Mouse (Mus musculus) embryo, embryonic 10 days (tissue): ENCODE data around the gene Insig1.

Experiments used
- DNase-seq: peaks from one replicate; pipeline ENCODE4 v3.0.0-alpha.2; 2015; ENCODE audit warnings: low spot score

The Insig1 gene

DNA sequence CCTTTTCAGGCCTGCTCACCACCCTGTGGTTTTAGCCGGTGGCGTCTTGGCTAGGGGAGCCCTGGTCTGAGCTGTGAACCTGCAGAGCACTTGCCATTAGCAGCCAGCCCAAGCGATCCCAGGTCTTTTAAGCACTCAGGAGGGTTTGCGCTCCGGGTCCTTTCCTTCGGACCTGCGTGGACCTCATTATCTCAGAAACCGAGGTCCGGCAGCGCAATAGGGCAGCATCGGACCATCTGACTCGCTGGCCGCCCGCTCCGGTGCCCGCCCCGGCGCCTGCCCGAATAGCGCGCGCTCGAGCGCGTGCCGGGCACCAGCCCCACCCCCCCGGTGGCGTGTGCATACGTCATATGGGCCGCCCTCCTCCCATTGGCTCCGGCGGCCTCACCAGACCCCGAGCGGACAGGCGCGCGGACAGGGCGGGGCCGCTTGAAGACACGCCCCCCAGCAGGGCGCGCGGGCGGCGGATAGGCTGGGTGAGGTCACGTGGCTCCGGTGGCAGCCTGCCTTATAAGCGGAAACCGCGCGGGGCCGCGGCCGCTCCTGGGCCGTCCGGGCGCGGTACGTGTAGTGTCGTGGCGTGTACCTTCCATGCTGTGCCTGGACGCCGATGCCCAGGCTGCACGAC lies at the start of gene Insig1:
Insig1 (plus strand) TSS at position 536 of the 628 bp plus-strand sequence.
- peak; percentile 97 for DNase-seq

DNA sequence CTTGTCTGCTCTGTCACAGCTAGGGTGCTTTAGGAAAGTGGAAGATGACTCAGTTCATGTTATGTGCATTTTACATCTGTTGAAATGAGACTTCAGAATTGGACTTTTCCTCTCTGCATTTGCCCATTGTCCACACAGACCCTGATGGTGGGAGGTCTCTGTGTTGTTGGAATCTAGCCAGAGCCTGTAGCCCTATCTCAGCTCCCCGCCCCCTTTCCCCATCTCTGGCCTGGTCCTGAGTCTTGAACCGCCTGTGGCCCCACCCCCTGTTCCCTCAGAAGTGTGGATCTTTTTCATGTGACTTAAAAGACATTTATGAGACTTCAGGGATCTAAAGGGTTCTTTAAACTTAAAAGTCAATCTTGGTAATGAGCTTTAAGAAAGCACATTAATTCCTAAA lies 47.7 kb upstream of the Insig1 start:
- no peak for DNase-seq

DNA sequence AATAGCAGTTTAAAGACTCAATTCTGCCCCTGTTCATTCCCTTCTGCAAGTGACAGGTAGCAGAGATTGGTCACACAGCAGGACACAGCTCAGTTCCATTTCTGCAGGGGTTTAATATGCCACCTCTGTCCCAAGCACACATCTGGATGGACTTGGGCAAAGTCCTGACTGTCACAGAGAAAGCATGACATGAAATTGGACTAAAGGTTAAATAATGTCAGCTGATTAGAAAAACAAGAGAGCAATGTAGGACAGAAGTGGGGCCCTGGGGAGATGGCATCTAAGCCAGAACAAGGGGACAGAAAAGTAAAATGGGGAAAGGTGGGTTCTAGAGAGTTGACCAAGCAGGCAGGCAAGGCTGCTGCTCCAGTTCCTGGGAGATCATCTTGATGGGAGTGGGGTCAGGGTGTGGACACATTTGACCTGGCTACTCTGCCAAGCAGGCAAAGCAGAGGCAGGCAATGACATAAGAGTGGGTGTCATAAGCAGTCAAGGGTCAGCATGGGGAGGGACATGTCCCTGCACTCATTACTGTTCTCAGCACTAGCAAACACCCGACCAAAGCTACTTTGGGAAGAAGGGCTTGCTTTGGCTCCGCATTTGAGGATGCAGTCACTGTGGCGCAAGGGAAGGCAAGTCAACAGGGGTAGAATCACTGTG lies 39.5 kb upstream of the Insig1 start:
- no peak for DNase-seq

DNA sequence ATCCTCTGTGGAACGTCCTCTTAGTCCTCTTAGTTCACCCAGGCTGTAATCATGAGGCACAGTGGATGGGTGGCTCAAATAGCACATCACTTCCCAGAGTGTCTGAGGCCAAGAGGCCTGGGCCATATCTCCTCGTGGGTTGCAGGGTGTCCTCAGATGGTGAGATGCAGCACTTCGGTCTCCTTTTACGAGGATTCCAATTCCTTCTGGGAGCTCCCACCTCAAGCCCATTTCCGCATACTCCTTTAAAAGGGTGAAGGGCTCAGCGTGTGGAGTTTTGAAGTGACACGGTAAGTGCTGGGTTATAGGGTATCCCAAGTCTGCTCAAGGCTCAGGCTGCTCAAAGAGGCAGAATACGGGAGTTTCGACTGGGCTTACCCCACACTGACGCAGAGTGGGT lies 38.3 kb upstream of the Insig1 start:
- DNase-seq = no peak

DNA sequence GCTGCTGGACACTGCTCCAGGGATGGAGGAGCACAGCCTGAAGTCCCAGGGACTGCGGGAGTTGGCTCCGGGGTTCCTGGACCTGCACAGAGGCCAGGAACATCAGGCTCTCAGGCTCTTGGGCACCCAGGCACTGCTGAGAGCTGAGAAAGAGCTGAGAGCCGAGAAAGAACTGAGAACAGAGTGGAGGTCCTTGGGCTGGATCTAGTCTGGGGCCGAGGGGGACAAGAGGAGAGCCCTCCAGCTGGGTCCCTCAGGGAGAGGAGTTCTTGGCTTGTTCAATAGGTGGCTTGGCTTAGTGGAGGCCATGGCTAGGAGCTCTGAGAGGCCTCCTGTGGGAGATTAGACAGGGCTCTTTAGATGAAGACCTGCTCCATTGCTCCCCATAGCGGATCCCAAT lies 37.9 kb upstream of the Insig1 start:
- no peak for DNase-seq

DNA sequence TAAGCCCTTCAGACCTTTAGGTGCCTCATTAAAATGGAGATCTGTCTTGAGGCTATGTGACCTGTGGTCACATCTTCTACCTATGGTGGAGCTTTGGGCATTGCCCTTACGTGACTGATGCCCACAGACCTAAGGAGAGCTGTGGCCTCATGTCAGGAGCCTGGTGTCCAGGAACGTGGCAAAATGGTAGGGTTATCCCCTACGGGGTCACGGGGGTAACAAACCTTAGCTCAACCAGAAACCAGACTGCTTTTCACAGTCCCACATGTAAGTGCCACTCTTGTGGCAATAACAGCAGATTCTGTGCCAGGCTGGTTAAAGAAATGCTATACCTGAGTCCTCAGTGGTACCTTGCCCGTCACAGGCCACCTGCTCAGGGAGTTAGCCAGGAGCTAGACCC lies 37.3 kb upstream of the Insig1 start:
- no peak for DNase-seq

DNA sequence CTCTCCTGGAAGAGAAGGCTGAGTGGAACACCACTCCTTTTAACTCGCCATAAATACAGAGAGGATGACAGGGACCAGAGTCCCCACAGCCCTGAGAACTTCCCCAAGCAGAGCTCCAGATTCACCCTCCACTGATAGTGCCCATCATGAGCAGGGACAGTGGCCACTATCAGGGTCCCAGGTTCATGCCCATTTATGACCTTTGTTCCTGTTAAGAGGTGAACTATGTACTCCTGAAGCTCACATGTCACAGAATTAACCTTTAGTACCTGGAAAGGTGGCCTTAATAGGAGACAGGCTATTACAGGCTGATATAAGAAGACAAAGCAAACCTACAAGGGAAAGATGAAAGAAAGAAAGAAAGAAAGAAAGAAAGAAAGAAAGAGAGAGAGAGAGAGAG lies 35.2 kb upstream of the Insig1 start:
- DNase-seq = no peak

DNA sequence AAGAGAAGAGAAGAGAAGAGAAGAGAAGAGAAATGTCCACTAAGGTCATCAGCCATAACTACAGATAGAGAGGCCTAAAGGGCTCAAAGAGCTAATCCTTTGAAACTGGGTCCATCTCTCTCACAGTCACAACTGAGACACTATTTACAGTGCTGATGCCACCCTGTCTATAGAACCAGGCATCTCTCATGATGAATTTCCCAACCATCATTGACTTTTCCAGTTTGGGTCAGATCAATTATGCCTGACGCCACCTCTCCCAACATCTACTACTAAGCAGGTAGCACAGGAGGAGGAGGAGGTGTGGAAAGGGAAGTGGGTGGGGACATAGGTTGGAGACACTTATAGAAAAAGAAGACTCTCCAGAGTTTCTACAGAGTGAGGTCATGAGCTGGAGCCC lies 34.6 kb upstream of the Insig1 start:
- no peak for DNase-seq

DNA sequence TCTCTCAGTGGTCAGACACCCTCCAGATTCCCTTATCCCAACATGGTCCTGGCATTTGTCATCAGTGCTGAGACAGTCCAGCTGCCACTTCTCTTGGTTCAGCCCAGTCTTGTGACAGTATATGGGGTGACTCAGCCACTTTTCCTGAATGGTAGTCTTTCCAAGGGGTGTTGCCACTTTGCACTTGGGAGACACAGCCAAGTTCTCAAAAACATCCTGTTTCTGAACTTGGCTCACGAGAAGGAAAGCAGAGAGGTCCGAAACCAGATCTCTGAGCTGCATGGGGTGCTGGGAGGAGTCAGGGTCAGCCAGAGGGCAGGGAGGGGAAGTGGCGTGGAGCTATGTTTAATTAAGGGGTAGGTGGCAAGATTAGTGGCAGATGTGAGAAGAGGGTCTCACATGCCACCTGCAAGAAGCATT lies 34.0 kb upstream of the Insig1 start:
- no peak for DNase-seq

DNA sequence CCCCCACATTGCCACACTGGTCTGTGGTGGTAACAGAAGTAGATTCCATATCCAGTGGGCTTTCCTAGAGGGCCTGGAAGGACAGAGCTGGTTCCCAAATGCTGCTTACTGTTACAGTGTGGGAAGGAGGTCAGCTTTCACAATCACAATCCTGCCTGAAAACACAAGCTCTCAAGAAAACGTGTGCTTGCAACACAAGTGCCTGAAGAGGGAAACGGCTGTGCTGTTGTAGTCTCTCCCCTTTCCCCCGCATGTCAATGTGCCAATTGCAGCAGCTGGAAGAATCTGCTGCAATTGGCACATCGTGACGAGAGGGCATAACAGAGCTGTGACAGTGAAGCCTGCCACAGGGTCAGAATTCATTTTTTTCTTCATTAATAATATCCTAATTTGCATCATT lies 33.5 kb upstream of the Insig1 start:
- no peak for DNase-seq

DNA sequence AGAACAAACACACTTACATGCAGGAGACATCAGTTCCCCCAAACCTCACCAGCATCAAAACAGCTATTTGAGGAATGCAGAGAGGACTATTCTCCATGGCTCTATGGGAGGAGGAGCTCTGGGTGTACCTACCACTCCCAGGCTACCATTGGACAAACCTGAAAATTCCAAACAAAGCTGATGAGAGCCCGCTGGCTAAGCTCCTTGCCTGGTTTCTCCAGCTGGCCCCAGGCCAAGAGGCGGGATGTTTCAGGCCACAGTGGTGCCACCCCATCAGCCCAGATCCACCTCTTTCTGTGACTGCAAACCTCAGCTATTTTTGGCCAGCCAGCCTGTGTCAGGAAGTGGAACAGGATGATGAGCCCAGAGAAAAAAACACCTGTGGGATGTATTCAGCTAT lies 33.0 kb upstream of the Insig1 start:
- no peak for DNase-seq

DNA sequence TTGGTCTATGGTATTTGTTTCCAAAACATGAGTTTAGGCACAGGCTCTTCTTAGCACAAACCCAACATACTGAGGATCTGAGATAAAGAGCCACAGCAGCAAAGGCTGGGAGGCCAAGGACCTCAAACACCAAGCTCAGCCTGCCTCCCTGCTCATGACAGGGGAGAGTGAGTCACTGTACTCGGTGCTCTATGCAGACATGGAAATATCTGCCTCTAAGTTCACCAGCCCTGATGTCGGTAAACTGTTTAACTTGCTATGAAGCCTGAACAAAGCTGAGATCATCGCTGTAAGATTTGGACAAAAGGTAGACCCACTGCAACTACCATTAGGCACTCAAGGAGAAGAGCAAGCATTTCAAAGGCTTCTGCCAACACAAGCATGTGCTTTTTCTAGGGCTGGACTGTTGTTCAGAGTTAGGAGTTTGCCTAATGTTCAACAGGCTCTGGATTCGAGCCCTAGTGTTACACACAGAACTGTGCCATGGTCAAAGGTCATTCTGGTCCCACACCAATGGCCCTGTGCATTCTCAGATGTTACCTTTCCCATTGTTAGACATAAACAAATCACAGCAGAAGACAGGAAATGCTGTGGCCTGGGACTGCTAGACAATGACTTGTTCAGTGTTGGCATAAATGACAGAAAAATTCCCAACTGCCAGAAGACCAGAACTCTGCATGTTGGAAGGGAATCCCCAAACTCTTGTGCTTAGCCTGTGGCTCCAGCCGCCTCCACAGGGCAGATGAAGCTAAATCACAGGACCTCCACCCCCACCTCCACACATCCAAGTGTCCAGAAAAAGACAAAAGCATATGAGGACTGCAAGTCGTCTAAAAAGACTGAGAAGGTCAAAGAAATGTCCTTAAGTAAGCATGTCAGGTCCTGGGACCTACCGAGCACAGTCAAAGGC lies 31.2 kb upstream of the Insig1 start:
- DNase-seq = no peak

DNA sequence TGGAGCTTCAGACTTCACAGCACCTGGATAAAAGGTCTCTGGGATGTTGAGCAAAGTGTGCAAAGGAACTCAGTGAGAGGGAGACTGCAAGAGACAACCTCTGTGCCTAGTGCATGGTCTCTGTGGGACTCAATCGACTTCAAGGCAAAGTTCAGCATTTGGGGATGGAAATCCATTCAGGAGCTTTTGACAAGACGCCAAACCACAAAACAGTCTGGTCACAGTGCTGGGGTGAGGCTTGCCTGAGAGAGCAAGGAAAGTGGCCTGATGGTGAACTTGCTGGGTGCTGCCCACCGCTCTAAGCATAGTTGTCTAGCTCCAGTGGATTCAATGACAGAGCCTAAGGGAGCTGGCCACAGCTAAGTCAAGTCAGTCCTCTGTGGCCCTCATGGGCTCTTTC lies 30.4 kb upstream of the Insig1 start:
- no peak for DNase-seq

DNA sequence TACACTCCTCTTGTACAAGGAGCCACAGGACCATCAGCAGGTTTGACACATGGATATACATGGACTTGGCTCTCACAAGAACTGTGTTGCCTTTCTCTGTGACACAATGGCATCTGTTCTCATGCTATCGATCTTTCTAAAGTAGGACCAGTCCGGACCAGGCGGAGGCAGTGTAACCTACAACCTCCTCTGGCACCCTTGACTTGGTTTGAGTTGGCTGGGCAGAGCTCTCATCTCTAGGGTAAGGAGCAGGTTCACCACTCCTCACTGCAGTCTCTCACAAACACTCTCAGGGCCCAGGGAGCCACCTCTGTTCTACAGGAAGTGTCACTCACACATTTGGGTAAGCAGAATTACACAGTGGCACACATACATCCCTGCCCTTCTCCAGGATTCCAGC lies 29.1 kb upstream of the Insig1 start:
- no peak for DNase-seq

DNA sequence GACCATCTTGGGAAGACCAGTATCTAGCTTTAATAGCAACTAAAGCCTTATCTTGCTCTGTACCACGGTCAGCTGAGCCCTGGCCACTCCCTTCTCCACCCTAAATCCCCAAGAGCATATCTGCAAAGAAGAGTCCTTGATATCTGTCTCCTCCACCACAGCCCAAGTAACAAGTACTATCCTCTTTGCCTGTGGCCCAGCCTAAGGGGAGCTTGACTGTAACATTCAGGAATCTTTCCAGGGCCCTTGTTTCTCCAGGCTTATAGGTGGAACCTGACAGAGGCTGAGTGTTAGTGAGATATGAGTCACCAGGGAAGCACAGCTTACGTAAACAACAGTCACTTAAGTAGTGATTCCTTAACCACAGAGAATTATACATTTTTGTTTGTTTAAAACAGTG lies 28.4 kb upstream of the Insig1 start:
- no peak for DNase-seq

DNA sequence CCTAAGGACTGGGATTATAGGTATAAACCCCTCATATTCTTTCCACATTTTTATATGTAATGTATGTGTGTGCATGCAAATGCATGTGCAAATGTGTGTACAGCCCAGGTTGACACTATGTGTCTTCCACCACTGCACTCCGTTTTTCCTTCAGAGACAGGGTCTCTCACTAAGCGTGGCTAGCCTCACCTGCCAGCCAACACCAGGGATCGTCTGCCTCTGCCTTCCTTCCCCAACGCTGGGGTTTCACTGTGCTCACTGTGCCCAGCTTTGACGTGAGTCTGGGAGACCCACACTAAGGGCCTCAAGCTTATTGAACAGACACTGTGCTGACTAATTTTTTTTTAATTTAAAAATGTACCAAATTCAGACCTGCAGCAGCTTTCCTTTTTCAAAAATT lies 27.8 kb upstream of the Insig1 start:
- no peak for DNase-seq

DNA sequence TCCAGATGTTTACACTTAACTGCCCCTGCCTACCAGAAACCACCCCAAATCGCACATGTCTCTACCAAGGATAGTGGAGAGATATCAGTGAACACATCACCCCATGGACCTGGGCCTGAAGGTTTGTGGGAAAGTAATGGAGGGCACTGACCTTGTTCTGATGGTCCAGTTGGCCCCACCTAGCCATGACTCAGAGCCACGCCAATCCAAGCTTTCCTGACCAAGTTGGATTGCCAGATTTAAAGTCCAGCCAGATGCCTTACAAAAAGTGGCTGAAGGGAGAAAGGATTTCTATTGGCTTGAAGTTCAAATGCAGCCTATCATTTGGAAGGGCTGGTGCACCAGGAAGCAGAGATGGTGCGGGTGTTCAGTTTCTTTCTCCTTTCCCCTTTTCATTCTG lies 24.2 kb upstream of the Insig1 start:
- no peak for DNase-seq

DNA sequence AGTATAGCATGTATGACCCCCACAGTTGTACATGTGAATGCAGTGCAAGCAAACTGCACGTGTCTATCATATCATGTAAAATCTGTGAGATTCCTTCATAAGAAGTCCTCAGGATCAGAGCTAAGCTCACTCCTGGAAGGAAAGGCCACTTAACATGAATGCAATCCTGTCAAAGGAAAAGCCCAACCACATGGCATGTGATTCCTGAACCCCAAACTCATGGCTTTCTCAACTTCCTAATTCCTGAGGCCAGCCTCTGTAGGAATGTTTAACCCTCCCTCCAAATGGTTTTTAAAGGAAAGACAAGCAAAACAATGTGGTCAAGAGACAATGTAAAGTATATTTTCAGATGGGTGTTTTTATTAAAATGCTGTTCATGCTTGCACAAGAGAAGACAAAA lies 23.2 kb upstream of the Insig1 start:
- DNase-seq = no peak

DNA sequence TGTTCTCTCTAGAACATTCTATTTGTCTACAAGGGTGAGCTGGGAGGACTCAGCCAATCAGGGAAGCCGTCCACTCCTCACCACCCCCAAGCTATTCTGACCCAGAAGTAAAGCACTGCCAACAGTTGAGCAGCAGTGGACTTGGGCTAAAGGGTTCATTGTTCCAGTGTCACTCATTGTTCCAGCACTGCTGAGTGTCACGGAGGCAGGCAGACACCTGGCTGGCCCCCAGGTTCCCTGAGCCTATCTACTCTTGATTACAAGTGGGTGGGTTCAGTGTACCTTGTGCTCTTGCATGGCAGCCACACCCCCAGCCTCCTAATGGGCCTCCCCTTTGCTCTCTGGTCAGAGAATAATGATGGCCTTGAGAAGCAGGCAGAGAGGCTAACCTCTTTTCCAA lies 15.7 kb upstream of the Insig1 start:
- no peak for DNase-seq

DNA sequence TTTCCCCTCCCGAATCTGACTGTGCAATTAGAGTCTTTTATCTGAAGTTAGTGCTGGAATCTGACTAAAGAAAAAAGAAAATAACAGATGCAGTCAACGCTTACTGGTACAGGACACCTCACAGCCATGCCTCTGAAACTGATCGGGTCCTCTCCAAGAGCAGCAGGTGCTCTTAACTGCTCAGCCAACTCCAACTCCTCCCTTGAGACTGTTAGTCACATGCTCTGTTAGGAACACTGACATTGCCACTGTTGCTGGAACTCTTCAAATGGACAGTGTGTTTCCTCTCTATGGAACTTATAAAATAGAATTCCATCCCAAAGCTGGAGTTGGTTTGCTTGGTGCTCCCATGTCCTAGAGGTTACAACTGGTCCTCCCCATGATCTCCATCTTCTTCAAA lies 14.3 kb upstream of the Insig1 start:
- no peak for DNase-seq

DNA sequence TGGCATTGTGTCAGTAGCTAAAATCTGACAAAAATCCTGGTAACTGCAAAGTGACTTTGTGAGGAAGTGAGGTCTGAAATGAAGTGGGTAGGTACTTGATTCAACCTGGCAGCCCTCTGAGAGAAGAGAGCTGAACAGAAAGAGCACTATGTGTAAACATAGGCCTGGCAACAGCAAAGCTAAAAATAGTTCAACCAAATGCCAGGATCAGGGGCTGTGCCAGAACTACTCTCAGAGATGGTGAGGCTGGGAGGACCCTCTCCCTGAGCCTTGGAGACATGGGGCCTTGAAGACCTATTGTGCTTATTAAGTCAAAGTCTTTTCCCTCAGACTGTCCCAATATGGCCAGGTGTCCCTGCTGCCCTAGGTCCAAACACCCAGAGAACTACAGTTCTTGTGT lies 10.7 kb upstream of the Insig1 start:
- DNase-seq = no peak

DNA sequence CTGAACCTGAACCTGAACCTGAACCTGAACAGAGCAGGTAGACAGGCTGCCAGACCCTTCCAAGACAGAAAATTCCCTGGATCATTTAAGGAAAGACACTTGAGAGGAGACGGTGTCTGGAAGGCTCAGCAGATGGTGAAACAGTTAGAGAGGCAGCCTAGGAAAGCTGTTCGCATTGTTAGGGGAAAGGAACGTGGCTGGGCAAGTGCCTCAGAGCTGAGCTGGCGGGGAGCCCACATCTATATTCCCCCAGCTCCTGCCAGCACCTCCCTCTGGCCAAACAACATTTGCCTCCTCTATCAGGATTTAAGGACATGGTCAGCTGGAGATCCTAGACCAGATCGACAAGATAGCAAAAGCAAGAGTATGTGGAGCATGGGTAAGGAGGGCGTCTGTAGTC lies 10.2 kb upstream of the Insig1 start:
- DNase-seq = no peak

DNA sequence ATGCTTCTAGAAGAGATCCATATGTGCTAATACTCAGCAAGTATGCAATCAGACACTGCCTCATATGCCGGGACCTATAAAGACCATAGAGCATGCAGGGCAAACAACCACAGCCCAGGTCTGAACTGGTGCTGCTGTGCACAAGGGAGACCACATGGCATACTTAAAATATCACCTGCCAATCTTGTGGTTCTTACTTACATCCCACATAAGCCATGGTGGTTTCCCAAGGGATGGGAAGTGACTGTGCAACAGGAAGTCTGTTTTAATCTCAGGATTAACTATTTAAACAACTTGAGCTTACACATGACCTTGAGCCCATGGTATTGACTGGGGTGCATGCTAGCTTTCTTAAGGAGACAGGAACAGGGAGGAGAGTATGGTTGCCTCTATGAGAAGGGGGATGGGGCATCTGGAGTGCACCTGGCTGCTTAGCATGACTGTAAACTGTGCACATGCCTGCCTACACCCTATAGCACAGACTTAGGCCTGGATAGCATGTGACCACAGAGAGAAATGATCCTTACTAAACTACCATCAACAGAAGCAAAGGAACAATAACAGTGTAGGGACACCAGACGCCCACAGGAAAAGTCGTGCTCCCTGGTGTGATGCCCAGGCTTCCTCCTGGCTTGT lies 7.1 kb upstream of the Insig1 start:
- no peak for DNase-seq
